Mouse (Mus musculus): ENCODE results near the gene Prr5.

Prr5 gene

DNA sequence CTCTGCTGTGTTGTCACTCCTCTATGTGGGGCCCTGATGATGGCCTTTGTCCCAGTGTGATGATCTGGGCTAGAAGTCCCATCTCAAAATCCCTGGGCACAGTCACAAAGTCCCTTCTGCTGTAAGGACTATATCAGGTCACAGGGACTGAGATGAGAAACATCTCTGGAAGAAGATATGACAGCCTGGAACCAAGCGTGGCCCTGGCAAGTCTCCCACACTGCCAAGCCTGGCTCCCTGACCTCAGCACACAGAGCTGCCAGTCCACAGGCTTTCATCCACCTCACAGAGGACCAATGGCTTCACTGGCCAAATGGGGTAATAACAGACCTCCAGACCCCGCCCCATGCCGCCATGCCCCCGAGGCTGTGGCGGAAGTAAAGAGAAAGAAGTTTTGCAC lies 10.8 kb upstream of the Prr5 start:
- no peak for DNase-seq

DNA sequence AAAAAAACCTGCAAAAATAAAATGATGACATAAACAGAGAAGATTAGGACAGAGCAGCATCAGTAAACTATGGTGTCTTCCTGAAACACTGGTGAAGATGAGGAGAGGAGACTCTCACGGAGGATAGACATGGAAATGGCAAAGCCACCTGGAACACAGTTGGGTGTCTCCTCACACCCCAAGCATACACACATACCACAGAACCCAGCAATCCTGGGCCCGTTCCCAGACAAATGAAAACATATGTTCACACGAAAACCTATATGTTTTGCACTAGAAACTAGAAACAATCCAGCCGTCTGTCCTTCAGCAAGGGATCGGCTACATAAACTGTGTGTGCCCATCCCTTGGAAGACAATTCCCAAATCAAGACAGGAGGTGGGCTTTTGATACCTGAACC lies 9.6 kb upstream of the Prr5 start:
- DNase-seq: no peak

DNA sequence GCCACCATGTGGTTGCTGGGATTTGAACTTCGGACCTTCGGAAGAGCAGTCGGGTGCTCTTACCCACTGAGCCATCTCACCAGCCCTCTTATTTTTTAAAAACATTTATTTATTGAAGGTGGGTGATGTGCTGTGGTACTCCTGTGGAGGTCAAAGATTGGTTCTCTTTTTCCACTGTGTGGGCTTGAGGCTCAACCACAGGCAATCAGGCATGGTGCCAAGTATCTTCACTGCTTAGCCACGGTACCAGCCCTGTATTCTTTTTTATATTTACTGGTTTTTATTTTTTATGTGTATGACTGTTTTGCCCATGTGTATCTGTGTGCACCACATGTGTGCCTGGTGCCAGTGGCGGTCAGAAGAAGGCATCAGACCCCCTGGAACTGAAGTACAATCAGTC lies 8.1 kb upstream of the Prr5 start:
- no peak for DNase-seq

DNA sequence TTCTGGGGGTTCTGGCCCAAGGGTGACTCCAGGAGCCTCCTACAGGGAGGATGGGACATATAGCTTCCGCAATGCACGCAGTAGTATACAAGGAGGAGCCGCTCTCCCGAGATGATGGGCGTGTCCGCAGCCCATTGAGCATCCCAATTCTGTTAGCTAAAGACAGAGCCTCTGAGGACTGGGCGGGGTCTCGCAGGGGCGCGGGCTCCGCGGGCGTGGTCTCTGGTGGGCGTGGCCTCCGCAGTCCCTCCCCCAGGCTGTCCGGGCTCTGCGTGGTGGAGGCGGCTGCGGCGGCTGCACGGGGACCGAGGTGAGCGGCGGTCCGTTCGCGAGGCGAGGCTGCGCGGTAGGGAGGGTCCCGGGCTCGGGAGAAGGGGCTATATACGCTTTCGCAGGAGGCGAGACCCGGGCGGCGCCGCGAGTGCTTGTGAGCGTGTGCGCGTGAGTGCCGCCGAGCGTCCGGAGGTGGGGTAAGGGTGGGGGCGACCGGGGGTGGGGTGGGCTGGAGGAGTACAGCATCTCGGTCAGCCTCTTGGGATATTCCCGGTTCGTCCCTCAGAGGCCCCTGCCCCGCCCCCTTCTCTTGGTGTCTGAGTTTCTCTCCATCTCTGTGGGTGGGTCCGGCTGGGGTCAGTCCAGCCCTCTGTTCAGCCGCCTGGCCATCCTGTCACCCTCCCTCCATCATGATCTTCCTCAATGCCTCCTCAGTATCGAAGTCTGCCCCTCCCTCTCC lies 6.3 kb upstream of the Prr5 start:
- DNase-seq: peak; percentile 45 to 55

DNA sequence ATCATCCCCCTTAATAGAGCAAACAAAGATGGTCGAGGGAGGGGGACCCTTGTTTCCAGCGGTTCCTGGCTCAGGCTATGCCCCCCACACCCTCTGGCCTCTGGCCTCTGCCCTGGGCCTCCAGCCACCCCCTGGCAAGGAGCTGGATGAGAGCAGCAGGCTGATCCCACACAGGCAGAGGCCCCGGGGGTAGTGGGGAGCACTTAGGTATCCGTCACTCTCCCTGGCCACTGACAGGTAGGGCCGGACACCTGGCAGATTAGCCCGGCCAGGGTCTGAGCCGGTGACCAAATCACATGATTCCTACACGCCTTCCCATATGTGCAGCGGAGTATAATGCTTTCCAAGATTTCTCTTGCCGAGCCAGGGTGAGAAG lies 5.7 kb upstream of the Prr5 start:
- no peak for DNase-seq

DNA sequence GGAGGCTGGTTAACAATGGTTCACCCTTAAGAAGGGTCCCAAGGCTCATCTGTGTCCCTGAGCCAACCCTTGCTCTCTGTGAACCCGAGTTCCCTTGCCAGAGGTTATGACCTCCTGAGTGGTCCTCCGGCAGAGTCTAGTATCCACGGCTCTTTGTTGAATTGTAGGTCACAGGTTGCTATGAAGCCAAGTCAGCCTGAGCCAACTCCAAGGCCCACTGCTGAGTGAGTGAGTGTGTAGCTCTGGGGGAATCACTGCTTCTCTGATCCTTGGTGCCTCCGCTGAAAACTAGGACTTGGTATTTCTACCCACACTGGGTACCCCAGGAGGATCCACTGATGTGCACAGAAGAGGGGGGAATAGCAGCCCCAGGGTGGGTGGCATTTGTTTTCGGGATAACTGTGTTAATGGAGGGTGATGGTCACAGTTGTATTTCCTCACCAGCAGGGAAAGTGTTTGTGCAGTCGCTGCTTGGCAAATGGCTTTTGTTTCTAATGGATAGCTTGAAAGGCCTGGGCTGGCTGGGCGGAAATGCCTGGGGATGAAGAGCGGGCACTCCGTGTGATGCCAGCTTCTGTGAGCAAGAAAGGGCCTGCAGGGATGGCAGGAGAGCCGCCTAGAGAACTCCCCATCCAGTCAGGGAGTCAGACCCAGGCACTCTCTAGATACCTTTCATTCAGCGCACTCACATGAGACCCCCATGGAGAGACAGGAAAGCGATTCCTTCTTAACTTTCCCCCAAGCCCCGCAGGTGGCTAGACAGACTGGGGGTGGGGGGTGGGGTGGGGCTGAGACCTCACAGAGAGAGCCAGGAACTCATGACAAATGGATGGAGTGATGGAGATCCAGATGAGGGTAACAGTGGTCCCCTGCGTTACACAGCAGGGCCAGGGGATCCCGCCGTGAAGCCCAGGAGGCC lies 4.6 kb upstream of the Prr5 start:
- DNase-seq: no peak

DNA sequence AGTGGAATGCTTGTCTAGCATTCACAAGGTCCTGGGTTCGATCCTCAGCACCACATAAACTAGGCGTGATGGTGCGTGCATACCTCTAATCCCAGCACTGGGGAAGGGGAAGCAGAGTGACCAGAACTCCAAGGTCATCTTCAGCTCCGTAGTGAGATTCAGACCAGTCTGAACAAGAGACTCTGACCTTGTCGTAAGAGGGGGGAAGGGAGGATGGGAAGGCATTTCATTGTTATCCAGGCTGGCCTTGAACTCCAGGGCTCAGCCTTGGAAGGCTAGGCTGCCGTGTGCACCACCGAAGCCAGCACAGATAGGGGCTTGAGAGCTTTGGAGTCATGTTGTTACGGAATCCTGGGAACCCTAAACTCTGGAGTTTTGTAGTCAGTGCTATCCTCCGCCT lies 3.8 kb upstream of the Prr5 start:
- no peak for DNase-seq

DNA sequence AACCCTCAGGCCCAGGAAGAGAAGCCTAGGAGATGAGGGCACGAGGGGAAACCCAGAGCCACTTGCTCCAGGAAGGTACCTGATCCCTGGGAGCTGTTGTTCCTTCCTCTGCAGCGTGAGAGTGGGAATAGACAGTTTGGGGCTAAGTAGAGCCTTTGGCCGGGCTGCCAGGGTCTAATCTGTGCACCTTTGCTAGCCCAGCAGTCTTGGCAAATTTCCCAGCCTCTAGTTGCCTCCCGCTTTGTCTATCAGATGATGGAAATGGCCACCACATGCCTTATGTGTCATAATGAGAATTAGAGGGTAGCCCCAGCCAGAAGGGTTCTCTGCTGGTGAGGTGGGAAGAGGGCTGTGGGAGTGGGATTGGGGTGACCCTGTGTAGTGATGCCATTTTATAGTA lies 3.4 kb upstream of the Prr5 start:
- no peak for DNase-seq

DNA sequence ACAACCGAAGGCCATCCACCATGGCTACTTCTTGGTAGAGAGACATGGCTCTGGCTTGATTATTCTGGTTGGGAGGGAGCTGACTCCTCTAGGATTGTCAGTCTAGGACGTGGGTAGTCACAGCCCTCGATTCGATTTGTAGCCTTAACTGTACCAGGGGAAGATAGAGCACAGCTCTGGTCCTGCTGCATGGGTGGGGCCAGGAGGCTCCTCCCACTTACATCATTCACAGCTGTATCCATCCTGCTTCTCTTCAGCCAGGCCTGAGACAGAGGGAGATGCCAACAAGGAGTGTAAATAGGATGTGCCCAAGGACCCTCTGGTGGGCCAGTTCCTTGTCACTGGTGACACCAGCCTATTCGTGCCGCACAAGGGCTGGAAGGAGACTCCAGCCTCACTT lies 1.8 kb upstream of the Prr5 start:
- no peak for DNase-seq

DNA sequence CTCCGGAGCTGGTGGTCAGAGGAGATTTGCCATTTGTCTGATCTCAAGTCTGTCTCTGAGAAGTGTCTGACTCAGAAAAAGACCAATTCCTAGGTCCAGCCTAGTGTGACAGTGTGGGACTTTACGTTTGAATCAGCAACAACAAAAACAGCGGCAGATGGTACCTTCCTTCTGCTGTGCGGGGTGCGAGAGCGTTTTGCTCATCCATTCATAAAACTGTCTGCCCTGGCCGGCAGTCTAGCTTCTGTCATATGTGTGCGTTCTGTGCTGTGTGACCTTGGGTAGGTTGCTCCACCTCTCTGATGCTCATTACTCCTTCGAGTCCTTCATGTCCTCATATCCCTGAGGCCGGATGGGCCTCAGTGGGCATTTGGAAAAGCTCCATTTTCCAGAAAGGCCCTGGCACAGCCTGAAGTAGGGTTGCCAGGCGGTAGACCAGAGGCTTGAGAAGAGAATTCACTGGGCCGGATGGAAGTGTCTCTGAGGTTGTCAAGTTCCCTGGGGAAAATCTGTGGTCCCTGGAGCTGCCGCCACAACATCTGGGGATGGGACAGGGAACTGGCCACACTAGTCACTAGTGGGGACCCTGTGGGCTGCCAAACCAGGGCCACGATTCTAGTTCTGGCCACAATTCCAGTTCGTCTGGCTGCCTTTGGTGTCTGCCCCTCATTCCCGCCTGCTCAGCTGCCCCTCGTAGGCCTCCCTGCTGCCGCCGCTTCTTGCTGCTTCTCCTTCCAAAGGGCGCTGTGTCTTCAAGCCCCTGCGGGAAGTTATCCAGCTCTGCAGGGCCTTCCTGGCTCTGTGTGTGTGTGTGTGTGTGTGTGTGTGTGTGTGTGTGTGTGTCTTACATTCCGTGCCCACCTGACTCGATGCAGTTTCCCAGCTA lies 594 bp downstream of the Prr5 start:
- no peak for DNase-seq

DNA sequence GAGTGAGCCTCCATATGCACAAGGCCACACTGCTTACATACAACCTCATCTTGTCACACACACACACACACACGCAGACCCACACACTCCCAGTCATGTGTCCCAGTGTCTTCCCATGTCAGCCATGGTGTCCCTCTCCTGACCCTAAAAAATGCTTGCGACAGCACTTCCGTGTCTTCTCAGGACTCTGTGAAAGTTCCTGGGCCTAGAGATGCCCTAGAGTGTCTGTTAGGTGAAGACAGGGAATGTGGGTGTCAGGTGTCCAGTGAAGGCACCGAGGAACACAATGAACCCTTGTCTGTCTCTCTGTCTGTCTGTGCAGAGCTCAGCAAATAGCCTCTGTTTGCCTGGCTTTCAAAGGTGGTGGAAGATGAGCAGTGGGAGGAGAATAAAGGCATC lies 1.2 kb downstream of the Prr5 start:
- no peak for DNase-seq

DNA sequence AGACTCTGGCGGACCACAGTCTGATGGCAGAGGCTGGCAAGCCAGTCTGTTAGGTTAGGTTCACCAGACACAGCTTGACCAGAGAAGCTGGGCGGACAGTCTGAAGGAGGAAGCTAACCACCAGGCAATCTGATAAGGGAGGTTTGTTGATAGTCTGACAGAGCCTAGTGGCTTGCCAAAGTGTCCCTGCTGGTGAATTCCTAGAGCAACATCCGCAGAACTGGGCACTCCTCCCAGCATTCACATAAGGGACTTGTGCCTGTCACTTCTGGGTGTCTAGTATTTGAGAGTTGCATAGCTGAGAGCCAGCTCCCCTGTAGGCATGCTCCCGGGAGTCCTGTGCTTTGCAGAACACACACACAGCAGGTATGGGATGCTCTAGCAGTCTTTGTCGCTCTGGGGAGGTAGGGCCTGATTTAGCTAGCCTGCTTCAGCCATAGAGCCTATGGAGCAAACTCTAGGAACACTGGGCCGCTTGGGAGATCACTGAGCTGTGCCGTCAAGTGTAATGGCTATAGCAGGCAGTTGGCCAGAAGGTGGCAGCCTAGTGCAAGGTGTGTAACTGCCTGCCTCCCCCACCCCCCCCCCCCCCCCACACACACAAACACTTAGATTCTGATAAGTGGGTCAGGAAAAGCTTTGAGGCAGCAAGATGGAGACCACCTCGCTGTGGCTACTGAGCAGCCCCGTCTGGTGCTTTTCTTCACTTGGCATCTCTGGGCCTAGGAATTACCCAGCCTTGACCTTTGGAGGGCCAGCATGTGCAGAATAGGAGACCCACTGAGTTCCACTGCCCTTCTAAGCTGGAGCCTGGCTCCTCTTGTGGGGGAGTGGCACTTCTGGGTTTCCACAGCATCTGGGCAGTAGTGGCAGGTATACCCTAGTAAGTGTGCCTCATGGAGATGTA lies 2.2 kb downstream of the Prr5 start:
- peak; percentile 42 to 76 for DNase-seq

DNA sequence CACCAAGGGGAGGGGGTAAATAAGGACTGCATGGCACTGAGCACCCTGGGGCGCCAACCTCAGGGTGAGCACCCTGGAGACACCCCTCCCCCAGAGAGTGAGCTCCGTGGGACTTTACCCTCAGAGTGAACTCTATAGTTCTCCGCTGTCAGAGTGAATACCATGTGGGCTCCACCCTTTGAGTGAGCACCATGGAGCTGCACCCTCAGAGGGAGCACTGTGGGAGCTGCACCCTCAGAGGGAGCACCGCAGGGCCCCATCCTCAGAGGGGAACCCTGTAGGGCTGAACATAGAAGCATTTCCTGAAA lies 2.8 kb downstream of the Prr5 start:
- no peak for DNase-seq

DNA sequence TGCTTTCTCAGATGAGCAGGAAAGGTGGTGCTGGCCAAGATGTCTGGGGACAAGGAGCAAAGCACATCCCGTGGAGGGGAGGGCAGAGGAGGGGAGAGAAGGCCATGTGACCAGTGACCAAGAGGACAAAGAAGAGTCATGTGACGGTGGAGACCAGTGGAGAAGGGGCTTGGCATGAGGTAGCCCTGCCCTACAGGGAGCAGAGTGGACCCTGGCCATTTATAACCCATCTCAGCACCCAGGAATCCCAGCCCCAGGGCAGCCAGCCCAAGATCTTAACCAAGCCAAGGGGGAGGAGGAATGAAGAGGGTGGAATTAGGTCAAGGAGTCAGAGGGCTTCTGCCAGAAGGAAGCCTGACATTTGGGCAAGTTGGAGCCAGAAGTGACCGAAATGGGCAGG lies 3.2 kb downstream of the Prr5 start:
- no peak for DNase-seq

DNA sequence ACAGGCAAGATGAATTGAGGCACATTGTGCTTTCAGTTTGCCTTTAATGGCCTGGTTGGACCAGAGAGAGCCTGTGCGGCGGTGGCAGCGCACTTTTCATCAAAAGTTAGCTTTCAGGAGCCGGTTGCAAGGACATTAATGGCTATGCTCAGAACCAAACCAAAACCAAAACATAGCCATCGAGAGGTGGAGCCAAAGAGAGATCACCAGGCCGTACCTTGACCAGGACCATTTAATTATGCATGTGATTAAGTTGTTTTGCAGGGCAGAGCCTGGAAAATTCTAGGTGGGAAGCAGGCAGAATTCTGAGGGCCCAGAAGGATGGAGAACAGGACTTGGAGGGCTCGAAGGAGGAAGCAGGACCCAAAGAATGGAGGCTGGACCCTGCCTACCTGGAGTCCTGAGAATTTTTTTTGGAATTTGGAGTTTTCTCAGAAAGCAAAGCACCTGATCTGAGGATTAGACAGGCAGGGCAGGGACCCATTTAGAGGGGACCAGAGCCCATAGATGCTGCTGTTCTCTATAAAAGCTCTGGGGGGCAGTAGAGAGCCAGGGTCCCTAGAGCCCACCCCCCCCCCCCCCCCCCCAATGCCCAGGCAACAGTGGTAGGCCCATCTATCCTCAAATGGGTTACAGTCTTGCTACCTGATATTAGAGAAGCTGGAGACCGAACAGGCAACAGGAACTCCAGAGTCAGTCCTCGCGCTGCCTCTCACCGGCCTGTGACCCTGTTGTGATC lies 5.1 kb downstream of the Prr5 start:
- no peak for DNase-seq

DNA sequence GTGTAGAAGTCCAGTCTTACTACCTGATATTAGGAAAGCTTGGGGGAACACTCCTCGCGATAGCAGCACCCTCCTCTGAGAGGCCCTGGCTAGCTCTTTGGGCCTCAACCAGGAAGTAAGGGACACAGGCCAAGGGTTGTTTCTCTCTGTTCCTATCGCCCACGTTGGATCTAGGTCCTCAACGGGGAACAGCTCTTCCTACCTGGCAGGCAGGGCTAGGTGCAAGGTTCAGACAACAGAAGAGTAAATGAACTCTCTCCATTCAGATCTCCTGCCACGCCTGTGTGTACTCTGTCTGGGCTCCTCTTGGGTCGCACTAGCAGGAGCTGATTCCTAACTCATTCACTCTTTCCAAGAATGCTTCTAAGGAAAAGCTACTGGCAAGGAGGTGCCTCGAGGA lies 5.9 kb downstream of the Prr5 start:
- no peak for DNase-seq

DNA sequence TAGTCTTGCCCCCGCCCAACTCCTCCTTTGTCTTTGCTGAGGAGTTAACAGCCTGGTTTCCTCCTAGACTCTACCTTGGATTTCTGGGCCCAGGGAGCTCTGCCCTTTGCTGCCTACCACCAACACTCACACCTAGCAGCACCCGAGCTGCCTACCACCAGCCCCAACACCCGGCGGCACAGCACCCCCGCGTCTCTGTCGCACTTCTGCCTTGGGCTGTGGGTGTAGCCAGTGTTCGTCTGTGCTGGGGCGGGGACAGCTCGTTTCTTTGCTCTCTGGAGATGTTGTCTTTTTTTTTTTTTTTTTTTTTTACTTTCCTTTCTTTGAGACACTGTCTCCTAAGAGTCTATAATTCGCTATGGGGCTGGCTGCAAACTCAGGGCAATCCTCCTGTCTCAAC lies 8.5 kb downstream of the Prr5 start:
- no peak for DNase-seq

DNA sequence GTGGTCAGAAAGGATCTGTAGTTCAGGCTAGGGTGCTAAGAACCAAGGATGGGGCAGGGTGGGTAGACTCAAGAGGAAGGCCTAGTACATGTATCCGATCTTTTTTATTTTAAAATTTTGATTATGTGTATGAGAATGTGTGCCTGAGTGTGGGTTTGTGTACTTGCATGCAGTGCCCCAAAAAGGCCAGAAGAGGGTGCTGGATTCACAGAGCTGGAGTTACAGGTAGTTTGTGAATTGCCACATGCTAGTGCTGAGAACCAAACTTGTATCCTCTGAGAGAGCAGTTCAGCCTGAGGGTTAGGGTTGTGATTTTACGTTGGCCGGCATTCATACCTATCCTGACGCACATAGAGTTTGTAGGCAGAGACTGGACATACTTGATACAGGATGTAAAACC lies 9.7 kb downstream of the Prr5 start:
- no peak for DNase-seq

DNA sequence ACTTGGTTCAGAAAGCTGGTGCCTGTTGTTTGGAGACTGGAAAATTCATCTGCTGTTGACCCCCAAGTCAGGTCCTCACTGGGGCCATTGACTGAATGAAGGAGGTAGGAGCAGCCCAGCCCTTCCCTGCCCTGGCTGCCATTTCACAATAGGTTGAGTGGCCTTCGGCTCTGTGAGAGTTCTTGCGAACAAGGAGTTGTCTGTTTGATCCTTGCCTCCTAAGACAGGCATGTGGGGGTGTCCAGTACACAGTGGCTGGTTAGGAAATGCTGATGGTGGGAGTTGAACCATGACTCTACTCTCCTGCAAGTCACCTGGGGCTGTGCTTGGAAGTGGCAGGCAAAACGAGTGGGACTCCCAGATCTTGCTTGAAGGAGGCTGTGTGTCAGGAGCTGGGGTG lies 10.4 kb downstream of the Prr5 start:
- no peak for DNase-seq

DNA sequence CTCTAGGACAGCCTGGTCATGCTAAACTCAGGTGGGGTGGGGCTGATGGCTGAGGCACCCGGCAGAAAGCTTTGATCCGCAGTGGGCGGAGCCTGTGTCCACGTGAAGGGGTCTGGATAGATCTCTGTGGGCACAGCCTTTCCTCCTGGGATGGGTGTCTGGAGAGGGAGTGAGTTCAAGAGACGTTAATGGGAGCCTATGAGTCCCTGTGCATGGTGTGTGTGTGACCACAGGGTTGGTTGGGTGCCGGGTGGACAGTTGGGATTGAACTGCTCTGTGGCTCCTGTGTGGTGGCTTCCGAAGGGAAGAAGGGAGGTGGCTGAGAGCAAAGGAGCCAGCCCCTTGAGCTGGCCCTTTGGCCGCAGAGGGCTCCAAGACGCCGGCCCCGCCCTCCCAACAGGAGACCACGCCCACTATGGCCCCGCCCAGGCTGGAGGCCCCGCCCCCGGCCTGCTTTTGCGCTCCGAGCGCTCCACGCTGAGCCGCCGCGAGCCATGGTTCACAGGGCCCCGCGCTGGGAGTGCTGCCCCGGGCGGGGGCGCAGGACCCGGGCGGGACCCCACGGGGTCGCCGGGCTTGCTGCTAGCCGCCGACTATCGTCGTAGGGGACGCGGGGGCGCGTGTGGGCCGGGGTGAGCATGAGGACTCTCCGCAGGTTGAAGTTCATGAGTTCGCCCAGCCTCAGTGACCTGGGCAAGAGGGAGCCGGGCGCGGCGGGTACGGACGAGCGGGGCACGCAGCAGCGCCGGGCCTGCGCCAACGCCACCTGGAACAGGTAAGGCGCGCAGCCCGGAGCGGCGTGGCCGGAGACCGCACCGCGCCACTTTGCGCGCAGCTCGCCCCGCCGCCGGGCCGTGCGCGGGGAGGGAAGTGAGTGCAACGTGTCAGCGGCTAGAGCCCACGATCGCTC lies 11.4 kb downstream of the Prr5 start:
- DNase-seq: peak; percentile 92 to 98

Data from spleen, adult 18-20 months (tissue).